Mouse (Mus musculus): ENCODE data around the gene S100a3. TPM values are rescaled to one million over a fixed set of nuclear protein-coding genes. Genes with fewer than 3 reads are reported as not detected.
A peak's percentile ranks its signal among the peaks of the same experiment; 100 is the strongest.

The S100a3 gene
- polyA plus RNA-seq, 1 experiment from 2014 or later, result 0.32 TPM

DNA sequence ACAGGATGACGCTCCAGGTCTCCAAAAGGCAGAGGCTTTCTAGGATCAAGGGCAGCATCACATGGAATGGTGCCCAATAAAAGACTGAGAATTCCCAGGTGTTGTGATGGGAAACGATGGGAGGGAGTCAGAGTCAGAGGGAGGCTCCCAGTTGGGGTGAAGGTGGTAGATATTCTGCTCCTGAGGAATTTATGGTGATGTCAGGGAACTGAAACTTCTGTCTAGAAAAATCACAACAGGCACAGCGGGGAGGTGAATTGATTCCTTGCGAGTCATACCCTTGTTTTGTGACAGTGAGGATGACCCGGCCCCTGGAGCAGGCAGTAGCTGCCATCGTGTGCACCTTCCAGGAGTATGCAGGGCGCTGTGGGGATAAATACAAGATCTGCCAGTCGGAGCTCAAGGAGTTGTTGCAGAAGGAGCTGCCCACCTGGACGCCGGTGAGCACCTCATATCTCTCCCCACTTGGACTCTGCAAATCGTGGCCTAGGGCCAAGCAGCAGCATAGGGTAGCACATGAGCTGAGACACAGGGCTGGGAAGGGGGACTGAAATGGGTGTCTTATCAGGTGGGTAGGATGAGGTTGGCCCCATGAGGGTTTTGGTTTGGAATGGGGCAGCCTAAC lies 41.2 kb downstream of the S100a3 start, which contains the start of gene Gm42674:
Gm42674 (plus strand) TSS at position 419 of the 625 bp plus-strand sequence.
- H3K9me3 ChIP-seq (ENCODE audit: control insufficient read depth, low read length), result no peaks in the 10 kb centered on the region
- no peak within 1 kb of the TSS for H3K9ac ChIP-seq (ENCODE audit: low read length)
- H3K27me3 ChIP-seq (ENCODE audit: control insufficient read depth, insufficient read depth, low read length), result no peaks in the 10 kb centered on the region
- H3K4me3 ChIP-seq (ENCODE audit: control insufficient read depth in 1 of 2, insufficient read depth in 1 of 2, low read depth in 1 of 2, low read length in 2 of 2), result no peak within 1 kb of the TSS
- no peak within 1 kb of the TSS for H3K27ac ChIP-seq (replicated peaks in 1 of 2; ENCODE audit: control insufficient read depth in 1 of 2, insufficient read depth in 1 of 2, low read depth in 2 of 2, low read length in 2 of 2)
- H3K4me2 ChIP-seq (ENCODE audit: low read length), result no peak within 1 kb of the TSS
- no peaks in the 10 kb centered on the region for H3K36me3 ChIP-seq (ENCODE audit: control insufficient read depth, insufficient read depth, low read length)
- 62% methylated on average over 11 of the region's 11 CpGs for WGBS
- no peak for ATAC-seq (ENCODE audit: insufficient number of reproducible peaks, insufficient read depth, low FRiP score, low read depth)
- H3K4me1 ChIP-seq (ENCODE audit: control insufficient read depth in 2 of 2, insufficient read depth in 2 of 2, low read length in 2 of 2), result peaks cover 16 to 22% of the 10 kb centered on the region in 2 experiments

DNA sequence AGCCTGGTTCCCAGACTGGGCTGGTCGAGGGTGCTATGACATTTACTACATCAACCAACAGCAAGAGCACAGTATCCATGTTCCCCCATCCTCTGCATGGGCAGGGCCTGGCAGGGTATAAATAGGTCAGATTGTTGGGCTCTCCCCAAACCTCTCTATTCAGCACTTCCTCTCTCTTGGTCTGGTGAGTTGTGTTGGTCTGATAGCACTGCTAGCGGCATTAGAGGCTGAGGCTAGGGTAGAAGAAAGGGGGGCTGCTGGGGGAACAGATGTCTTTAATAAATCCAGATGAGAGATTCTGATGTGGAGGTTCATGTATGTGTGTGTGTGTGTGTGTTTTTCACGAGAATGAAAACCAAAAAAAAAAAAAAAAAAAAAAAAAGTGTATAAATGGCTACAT lies 43.2 kb downstream of the S100a3 start, which contains the start of gene S100a4:
S100a4 (plus strand) TSS at position 149 of the 400 bp plus-strand sequence.
- no peaks in the 10 kb centered on the region for H3K9me3 ChIP-seq (ENCODE audit: control insufficient read depth, low read length)
- H3K36me3 ChIP-seq (ENCODE audit: control insufficient read depth, insufficient read depth, low read length), result no peaks in the 10 kb centered on the region
- H3K9ac ChIP-seq (ENCODE audit: low read length), result no peak within 1 kb of the TSS
- H3K4me1 ChIP-seq (ENCODE audit: control insufficient read depth in 2 of 2, insufficient read depth in 2 of 2, low read length in 2 of 2), result peaks cover 16 to 19% of the 10 kb centered on the region in 2 experiments
- H3K4me2 ChIP-seq (ENCODE audit: low read length), result no peak within 1 kb of the TSS
- no peak within 1 kb of the TSS for H3K4me3 ChIP-seq (ENCODE audit: control insufficient read depth in 1 of 2, insufficient read depth in 1 of 2, low read depth in 1 of 2, low read length in 2 of 2)
- H3K27ac ChIP-seq (replicated peaks in 1 of 2; ENCODE audit: control insufficient read depth in 1 of 2, insufficient read depth in 1 of 2, low read depth in 2 of 2, low read length in 2 of 2), result peak within 1 kb of the TSS; percentile 19 to 51; a peak in 3 of 4 replicates
- H3K27me3 ChIP-seq (ENCODE audit: control insufficient read depth, insufficient read depth, low read length), result no peaks in the 10 kb centered on the region
- 39% methylated on average over 3 of the region's 3 CpGs for WGBS
- ATAC-seq (ENCODE audit: insufficient number of reproducible peaks, insufficient read depth, low FRiP score, low read depth), result no peak

DNA sequence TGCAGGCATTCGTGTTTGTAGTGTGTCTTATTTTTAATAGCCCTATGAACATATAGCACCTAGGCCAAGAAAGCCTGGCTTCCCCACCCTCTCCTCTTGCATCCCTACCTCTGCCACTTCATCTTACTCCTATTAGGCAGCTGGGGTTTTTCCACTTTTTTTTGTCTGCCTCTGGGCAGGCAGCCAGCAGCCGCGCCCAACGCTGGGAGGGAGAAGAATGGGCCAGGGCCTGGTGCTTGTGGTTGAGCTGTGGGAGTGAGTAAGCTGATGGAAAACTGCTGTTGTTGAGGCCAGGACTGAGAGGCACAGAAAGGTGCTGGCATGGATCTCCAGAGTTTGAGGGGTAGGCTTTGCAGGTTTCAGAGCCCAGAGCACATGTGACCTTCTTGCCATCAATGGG lies 44.0 kb downstream of the S100a3 start:
- Histone ChIP-seq H3K9me3 (ENCODE audit: control insufficient read depth, low read length) (no peaks in the 10 kb centered on the region), H3K27me3 (ENCODE audit: control insufficient read depth, insufficient read depth, low read length) (no peaks in the 10 kb centered on the region), H3K4me1 (ENCODE audit: control insufficient read depth in 2 of 2, insufficient read depth in 2 of 2, low read length in 2 of 2) (peaks cover 16 to 19% of the 10 kb centered on the region in 2 experiments), H3K36me3 (ENCODE audit: control insufficient read depth, insufficient read depth, low read length) (no peaks in the 10 kb centered on the region), H3K4me3 (ENCODE audit: control insufficient read depth in 1 of 2, insufficient read depth in 1 of 2, low read depth in 1 of 2, low read length in 2 of 2) (no peak overlapping the region), H3K4me2 (ENCODE audit: low read length) (no peak overlapping the region), H3K9ac (ENCODE audit: low read length) (no peak overlapping the region), H3K27ac (replicated peaks in 1 of 2; ENCODE audit: control insufficient read depth in 1 of 2, insufficient read depth in 1 of 2, low read depth in 2 of 2, low read length in 2 of 2) (peak overlapping the region; percentile 19 to 51; a peak in 2 of 4 replicates)
- ATAC-seq (ENCODE audit: insufficient number of reproducible peaks, insufficient read depth, low FRiP score, low read depth), result peak; percentile 46; the same call in 1 of the 2 replicates
- WGBS, result 16% methylated on average over 4 of the region's 4 CpGs

DNA sequence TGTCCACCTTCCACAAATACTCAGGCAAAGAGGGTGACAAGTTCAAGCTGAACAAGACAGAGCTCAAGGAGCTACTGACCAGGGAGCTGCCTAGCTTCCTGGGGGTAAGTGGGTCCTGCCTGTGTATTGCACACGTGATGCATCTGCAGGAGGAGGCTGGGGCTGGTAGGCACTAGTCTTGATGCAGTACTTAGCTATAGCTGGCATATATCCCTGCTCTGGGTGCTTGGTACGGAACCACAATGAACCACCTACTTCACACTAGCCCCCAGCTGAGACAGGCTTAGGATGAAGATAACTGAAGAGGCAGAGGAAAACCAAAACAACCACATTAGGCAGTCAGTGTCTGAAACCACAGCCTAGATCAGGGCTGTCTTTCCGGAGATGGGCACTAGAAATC lies 44.7 kb downstream of the S100a3 start:
- Histone ChIP-seq H3K4me1 (ENCODE audit: control insufficient read depth in 2 of 2, insufficient read depth in 2 of 2, low read length in 2 of 2) (peaks cover 16 to 19% of the 10 kb centered on the region in 2 experiments), H3K27me3 (ENCODE audit: control insufficient read depth, insufficient read depth, low read length) (no peaks in the 10 kb centered on the region), H3K4me3 (ENCODE audit: control insufficient read depth in 1 of 2, insufficient read depth in 1 of 2, low read depth in 1 of 2, low read length in 2 of 2) (no peak overlapping the region), H3K4me2 (ENCODE audit: low read length) (no peak overlapping the region), H3K9me3 (ENCODE audit: control insufficient read depth, low read length) (no peaks in the 10 kb centered on the region), H3K9ac (ENCODE audit: low read length) (no peak overlapping the region), H3K27ac (replicated peaks in 1 of 2; ENCODE audit: control insufficient read depth in 1 of 2, insufficient read depth in 1 of 2, low read depth in 2 of 2, low read length in 2 of 2) (0 out of 4 replicates have a peak overlapping the region, but pooled peaks of 1 of the 2 experiments have one; percentile 51), H3K36me3 (ENCODE audit: control insufficient read depth, insufficient read depth, low read length) (no peaks in the 10 kb centered on the region)
- 81% methylated on average over 3 of the region's 3 CpGs for WGBS
- ATAC-seq (ENCODE audit: insufficient number of reproducible peaks, insufficient read depth, low FRiP score, low read depth), result no peak

DNA sequence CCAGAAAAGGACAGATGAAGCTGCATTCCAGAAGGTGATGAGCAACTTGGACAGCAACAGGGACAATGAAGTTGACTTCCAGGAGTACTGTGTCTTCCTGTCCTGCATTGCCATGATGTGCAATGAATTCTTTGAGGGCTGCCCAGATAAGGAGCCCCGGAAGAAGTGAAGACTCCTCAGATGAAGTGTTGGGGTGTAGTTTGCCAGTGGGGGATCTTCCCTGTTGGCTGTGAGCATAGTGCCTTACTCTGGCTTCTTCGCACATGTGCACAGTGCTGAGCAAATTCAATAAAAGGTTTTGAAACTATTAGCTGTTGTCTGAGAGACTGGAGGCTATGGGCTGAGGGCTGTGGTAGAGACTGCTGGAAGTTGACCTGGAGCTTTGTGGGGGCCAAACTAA lies 45.4 kb downstream of the S100a3 start:
- Histone ChIP-seq H3K27me3 (ENCODE audit: control insufficient read depth, insufficient read depth, low read length) (no peaks in the 10 kb centered on the region), H3K9ac (ENCODE audit: low read length) (no peak overlapping the region), H3K4me1 (ENCODE audit: control insufficient read depth in 2 of 2, insufficient read depth in 2 of 2, low read length in 2 of 2) (peaks cover 16% of the 10 kb centered on the region in 2 experiments), H3K4me2 (ENCODE audit: low read length) (no peak overlapping the region), H3K36me3 (ENCODE audit: control insufficient read depth, insufficient read depth, low read length) (no peaks in the 10 kb centered on the region), H3K27ac (replicated peaks in 1 of 2; ENCODE audit: control insufficient read depth in 1 of 2, insufficient read depth in 1 of 2, low read depth in 2 of 2, low read length in 2 of 2) (no peak overlapping the region), H3K4me3 (ENCODE audit: control insufficient read depth in 1 of 2, insufficient read depth in 1 of 2, low read depth in 1 of 2, low read length in 2 of 2) (no peak overlapping the region), H3K9me3 (ENCODE audit: control insufficient read depth, low read length) (no peaks in the 10 kb centered on the region)
- 75% methylated on average over 2 of the region's 2 CpGs for whole genome bisulfite sequencing
- no peak for ATAC-seq (ENCODE audit: insufficient number of reproducible peaks, insufficient read depth, low FRiP score, low read depth)

DNA sequence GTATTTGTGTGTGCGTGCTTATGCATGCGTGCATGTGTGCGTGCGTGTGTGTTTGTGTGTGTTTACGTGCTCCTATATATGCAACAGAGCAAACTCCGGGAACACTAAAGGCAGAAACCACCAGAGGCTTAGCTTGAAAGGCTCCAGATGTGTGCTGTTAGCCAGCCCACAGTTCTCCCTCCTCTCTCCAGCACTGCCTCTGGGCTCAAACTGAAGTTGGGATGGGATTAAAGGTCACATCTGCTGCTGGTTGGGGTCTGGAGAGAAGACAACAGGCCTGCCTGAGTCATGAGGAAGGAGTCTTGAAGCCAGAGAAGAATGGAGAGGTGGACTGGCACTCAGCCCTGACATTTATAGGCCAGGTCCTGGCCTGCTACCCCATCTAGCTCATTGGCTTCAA lies 45.8 kb downstream of the S100a3 start:
- no peak overlapping the region for H3K27ac ChIP-seq (replicated peaks in 1 of 2; ENCODE audit: control insufficient read depth in 1 of 2, insufficient read depth in 1 of 2, low read depth in 2 of 2, low read length in 2 of 2)
- 94% methylated on average over 6 of the region's 6 CpGs for WGBS
- peaks cover 16% of the 10 kb centered on the region in 2 experiments for H3K4me1 ChIP-seq (ENCODE audit: control insufficient read depth in 2 of 2, insufficient read depth in 2 of 2, low read length in 2 of 2)
- H3K9me3 ChIP-seq (ENCODE audit: control insufficient read depth, low read length), result no peaks in the 10 kb centered on the region
- H3K36me3 ChIP-seq (ENCODE audit: control insufficient read depth, insufficient read depth, low read length), result no peaks in the 10 kb centered on the region
- no peak overlapping the region for H3K9ac ChIP-seq (ENCODE audit: low read length)
- ATAC-seq (ENCODE audit: insufficient number of reproducible peaks, insufficient read depth, low FRiP score, low read depth), result no peak
- no peak overlapping the region for H3K4me3 ChIP-seq (ENCODE audit: control insufficient read depth in 1 of 2, insufficient read depth in 1 of 2, low read depth in 1 of 2, low read length in 2 of 2)
- no peaks in the 10 kb centered on the region for H3K27me3 ChIP-seq (ENCODE audit: control insufficient read depth, insufficient read depth, low read length)
- H3K4me2 ChIP-seq (ENCODE audit: low read length), result no peak overlapping the region

DNA sequence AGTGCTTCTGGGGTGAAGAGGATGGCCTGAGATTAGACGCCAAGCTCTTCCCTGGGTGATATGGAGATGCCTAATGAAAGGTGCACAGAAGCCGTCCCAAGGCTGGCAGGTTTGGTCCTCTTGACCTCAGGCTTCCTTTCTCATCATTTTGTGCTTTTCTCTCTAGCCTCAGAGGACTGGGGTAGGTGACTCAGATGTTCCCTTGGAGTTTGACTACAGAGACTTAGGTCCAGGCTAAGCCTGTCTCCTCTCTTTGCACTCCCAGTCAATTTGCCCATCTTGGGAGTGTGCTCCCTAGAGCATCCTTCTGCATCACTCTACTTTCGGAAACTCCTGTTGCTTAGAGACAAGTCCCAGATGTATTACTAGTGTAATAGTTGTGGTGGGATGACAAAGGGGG lies 47.0 kb downstream of the S100a3 start:
- no peaks in the 10 kb centered on the region for H3K9me3 ChIP-seq (ENCODE audit: control insufficient read depth, low read length)
- no peak overlapping the region for H3K27ac ChIP-seq (replicated peaks in 1 of 2; ENCODE audit: control insufficient read depth in 1 of 2, insufficient read depth in 1 of 2, low read depth in 2 of 2, low read length in 2 of 2)
- no peaks in the 10 kb centered on the region for H3K27me3 ChIP-seq (ENCODE audit: control insufficient read depth, insufficient read depth, low read length)
- WGBS, result 72% methylated on average over 3 of the region's 3 CpGs
- no peaks in the 10 kb centered on the region for H3K36me3 ChIP-seq (ENCODE audit: control insufficient read depth, insufficient read depth, low read length)
- H3K9ac ChIP-seq (ENCODE audit: low read length), result no peak overlapping the region
- ATAC-seq (ENCODE audit: insufficient number of reproducible peaks, insufficient read depth, low FRiP score, low read depth), result no peak
- H3K4me3 ChIP-seq (ENCODE audit: control insufficient read depth in 1 of 2, insufficient read depth in 1 of 2, low read depth in 1 of 2, low read length in 2 of 2), result no peak overlapping the region
- no peak overlapping the region for H3K4me2 ChIP-seq (ENCODE audit: low read length)
- peaks cover 16% of the 10 kb centered on the region in 2 experiments for H3K4me1 ChIP-seq (ENCODE audit: control insufficient read depth in 2 of 2, insufficient read depth in 2 of 2, low read length in 2 of 2)

DNA sequence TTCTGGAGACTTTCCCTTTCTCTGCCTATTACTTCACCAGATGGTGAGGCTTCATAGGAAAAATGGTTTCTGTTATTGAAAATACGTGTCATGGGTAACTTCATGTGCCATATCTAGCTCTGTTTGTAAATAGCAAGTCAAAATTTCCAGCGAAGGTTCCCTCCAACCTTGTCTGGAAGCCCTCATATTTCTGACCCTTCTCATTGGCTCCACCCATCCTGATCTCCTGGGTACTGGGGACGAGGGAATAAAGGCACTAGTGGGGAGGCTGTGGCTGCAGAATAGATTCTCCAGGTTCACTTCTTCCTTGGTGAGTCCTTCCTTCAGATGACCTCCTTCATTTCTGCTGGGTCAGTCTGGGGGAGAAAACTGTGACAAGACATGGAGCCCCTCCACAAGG lies 47.8 kb downstream of the S100a3 start, which contains the start of gene S100a5:
S100a5 (plus strand) TSS at position 301 of the 400 bp plus-strand sequence.
- ATAC-seq (ENCODE audit: insufficient number of reproducible peaks, insufficient read depth, low FRiP score, low read depth), result no peak
- H3K4me1 ChIP-seq (ENCODE audit: control insufficient read depth in 2 of 2, insufficient read depth in 2 of 2, low read length in 2 of 2), result peaks cover 21 to 22% of the 10 kb centered on the region in 2 experiments

More for the DNA sequence above, 47.8 kb downstream of the S100a3 start, which contains the start of gene S100a5:
- WGBS, result 42% methylated on average over 3 of the region's 3 CpGs
- no peak within 1 kb of the TSS for H3K9ac ChIP-seq (ENCODE audit: low read length)
- H3K4me3 ChIP-seq (ENCODE audit: control insufficient read depth in 1 of 2, insufficient read depth in 1 of 2, low read depth in 1 of 2, low read length in 2 of 2), result no peak within 1 kb of the TSS
- no peaks in the 10 kb centered on the region for H3K9me3 ChIP-seq (ENCODE audit: control insufficient read depth, low read length)
- H3K4me2 ChIP-seq (ENCODE audit: low read length), result no peak within 1 kb of the TSS
- H3K27me3 ChIP-seq (ENCODE audit: control insufficient read depth, insufficient read depth, low read length), result peaks cover 4% of the 10 kb centered on the region; the same call in 1 of the 2 replicates
- no peak within 1 kb of the TSS for H3K27ac ChIP-seq (replicated peaks in 1 of 2; ENCODE audit: control insufficient read depth in 1 of 2, insufficient read depth in 1 of 2, low read depth in 2 of 2, low read length in 2 of 2)
- no peaks in the 10 kb centered on the region for H3K36me3 ChIP-seq (ENCODE audit: control insufficient read depth, insufficient read depth, low read length)

Measured in heart, embryonic 14.5 days (tissue).